Mouse (Mus musculus): ENCODE measurements around the gene Epha6. TPM values are rescaled to one million over a fixed set of nuclear protein-coding genes. Genes with fewer than 3 reads are reported as not detected.

The Epha6 gene
- total RNA-seq, 1 experiment = not detected

GRCm38 (mm10) chr16:60538233-60538632, 67.1 kb downstream of the Epha6 start:
- Histone ChIP-seq H3K4me1 (ENCODE audit: control insufficient read depth in 2 of 2, insufficient read depth in 2 of 2, low read length in 2 of 2, poor library complexity in 1 of 2) (no peaks in the 10 kb centered on the region), H3K4me3 (ENCODE audit: insufficient read depth in 1 of 2, low read depth in 1 of 2, low read length in 2 of 2, poor library complexity in 1 of 2, severe bottlenecking in 1 of 2) (no peak overlapping the region), H3K9me3 (ENCODE audit: control insufficient read depth, insufficient read depth, low read depth, low read length) (no peaks in the 10 kb centered on the region), H3K36me3 (ENCODE audit: control insufficient read depth, insufficient read depth, low read length, poor library complexity, severe bottlenecking) (no peaks in the 10 kb centered on the region), H3K9ac (ENCODE audit: insufficient read depth, low read depth, low read length, poor library complexity, severe bottlenecking) (no peak overlapping the region), H3K27ac (ENCODE audit: insufficient read depth, low read depth, low read length, poor library complexity, severe bottlenecking) (no peak overlapping the region)
- DNase-seq (ENCODE audit: low read depth, low spot score) = peak; percentile 7
- in situ Hi-C loops (cut with MboI; ENCODE audit: low sequenced_read_pairs in 2 of 2, unreplicated experiment in 2 of 2) = no loop called here
- TF ChIP-seq CHD2 (IDR thresholded peaks at IDR 0.05; ENCODE audit: low read depth, low read length) = no peak
- 0 out of 2 replicates have a peak, but pooled peaks have one; percentile 32 for TF ChIP-seq ZC3H11A (IDR thresholded peaks at IDR 0.05; ENCODE audit: borderline replicate concordance, low read depth, low read length)
- TF ChIP-seq MAFK (IDR thresholded peaks at IDR 0.05; ENCODE audit: insufficient read depth, low read depth, low read length) = no peak

- Histone ChIP-seq H3K9me3 (ENCODE audit: control insufficient read depth, insufficient read depth, low read depth, low read length) (no peaks in the 10 kb centered on the region), H3K9ac (ENCODE audit: insufficient read depth, low read depth, low read length, poor library complexity, severe bottlenecking) (no peak overlapping the region), H3K36me3 (ENCODE audit: control insufficient read depth, insufficient read depth, low read length, poor library complexity, severe bottlenecking) (no peaks in the 10 kb centered on the region), H3K4me3 (ENCODE audit: insufficient read depth in 1 of 2, low read depth in 1 of 2, low read length in 2 of 2, poor library complexity in 1 of 2, severe bottlenecking in 1 of 2) (no peak overlapping the region), H3K27ac (ENCODE audit: insufficient read depth, low read depth, low read length, poor library complexity, severe bottlenecking) (no peak overlapping the region), H3K4me1 (ENCODE audit: control insufficient read depth in 2 of 2, insufficient read depth in 2 of 2, low read length in 2 of 2, poor library complexity in 1 of 2) (no peaks in the 10 kb centered on the region)
- DNase-seq (ENCODE audit: low read depth, low spot score) = no peak
- TF ChIP-seq HCFC1 (IDR thresholded peaks at IDR 0.05; ENCODE audit: borderline replicate concordance, insufficient read depth, low read length) (no peak), MAFK (IDR thresholded peaks at IDR 0.05; ENCODE audit: insufficient read depth, low read depth, low read length) (no peak), CHD2 (IDR thresholded peaks at IDR 0.05; ENCODE audit: low read depth, low read length) (no peak), ZNF384 (IDR thresholded peaks at IDR 0.05; ENCODE audit: low read depth, low read length) (no peak), ZC3H11A (IDR thresholded peaks at IDR 0.05; ENCODE audit: borderline replicate concordance, low read depth, low read length) (no peak)
- in situ Hi-C loops (cut with MboI; ENCODE audit: low sequenced_read_pairs in 2 of 2, unreplicated experiment in 2 of 2) = no loop called here
Observed at GRCm38 (mm10) chr16:60509707-60510106, 95.6 kb downstream of the Epha6 start.

GRCm38 (mm10) chr16:60499567-60499966, 105.8 kb downstream of the Epha6 start:
- no peak for TF ChIP-seq ZNF384 (IDR thresholded peaks at IDR 0.05; ENCODE audit: low read depth, low read length)
- no peak for TF ChIP-seq MAFK (IDR thresholded peaks at IDR 0.05; ENCODE audit: insufficient read depth, low read depth, low read length)
- TF ChIP-seq ZC3H11A (IDR thresholded peaks at IDR 0.05; ENCODE audit: borderline replicate concordance, low read depth, low read length) = no peak
- no peak for TF ChIP-seq HCFC1 (IDR thresholded peaks at IDR 0.05; ENCODE audit: borderline replicate concordance, insufficient read depth, low read length)
- no peak for TF ChIP-seq CHD2 (IDR thresholded peaks at IDR 0.05; ENCODE audit: low read depth, low read length)
- Histone ChIP-seq H3K36me3 (ENCODE audit: control insufficient read depth, insufficient read depth, low read length, poor library complexity, severe bottlenecking) (no peaks in the 10 kb centered on the region), H3K4me3 (ENCODE audit: insufficient read depth in 1 of 2, low read depth in 1 of 2, low read length in 2 of 2, poor library complexity in 1 of 2, severe bottlenecking in 1 of 2) (no peak overlapping the region), H3K9me3 (ENCODE audit: control insufficient read depth, insufficient read depth, low read depth, low read length) (no peaks in the 10 kb centered on the region), H3K9ac (ENCODE audit: insufficient read depth, low read depth, low read length, poor library complexity, severe bottlenecking) (no peak overlapping the region), H3K4me1 (ENCODE audit: control insufficient read depth in 2 of 2, insufficient read depth in 2 of 2, low read length in 2 of 2, poor library complexity in 1 of 2) (no peaks in the 10 kb centered on the region), H3K27ac (ENCODE audit: insufficient read depth, low read depth, low read length, poor library complexity, severe bottlenecking) (no peak overlapping the region)
- DNase-seq (ENCODE audit: low read depth, low spot score) = no peak
- in situ Hi-C loops (cut with MboI; ENCODE audit: low sequenced_read_pairs in 2 of 2, unreplicated experiment in 2 of 2) = no loop called here

GRCm38 (mm10) chr16:60475776-60476175, 129.6 kb downstream of the Epha6 start:
- no peaks in the 10 kb centered on the region for H3K4me1 ChIP-seq (ENCODE audit: control insufficient read depth in 2 of 2, insufficient read depth in 2 of 2, low read length in 2 of 2, poor library complexity in 1 of 2)
- no peak for DNase-seq (ENCODE audit: low read depth, low spot score)
- H3K9ac ChIP-seq (ENCODE audit: insufficient read depth, low read depth, low read length, poor library complexity, severe bottlenecking) = no peak overlapping the region
- no peak for TF ChIP-seq MAFK (IDR thresholded peaks at IDR 0.05; ENCODE audit: insufficient read depth, low read depth, low read length)
- TF ChIP-seq ZNF384 (IDR thresholded peaks at IDR 0.05; ENCODE audit: low read depth, low read length) = no peak
- no peak for TF ChIP-seq HCFC1 (IDR thresholded peaks at IDR 0.05; ENCODE audit: borderline replicate concordance, insufficient read depth, low read length)
- TF ChIP-seq CHD2 (IDR thresholded peaks at IDR 0.05; ENCODE audit: low read depth, low read length) = no peak
- no peak for TF ChIP-seq ZC3H11A (IDR thresholded peaks at IDR 0.05; ENCODE audit: borderline replicate concordance, low read depth, low read length)
- no peak overlapping the region for H3K27ac ChIP-seq (ENCODE audit: insufficient read depth, low read depth, low read length, poor library complexity, severe bottlenecking)
- no peaks in the 10 kb centered on the region for H3K9me3 ChIP-seq (ENCODE audit: control insufficient read depth, insufficient read depth, low read depth, low read length)
- H3K4me3 ChIP-seq (ENCODE audit: insufficient read depth in 1 of 2, low read depth in 1 of 2, low read length in 2 of 2, poor library complexity in 1 of 2, severe bottlenecking in 1 of 2) = no peak overlapping the region
- in situ Hi-C loops (cut with MboI; ENCODE audit: low sequenced_read_pairs in 2 of 2, unreplicated experiment in 2 of 2) = no loop called here
- H3K36me3 ChIP-seq (ENCODE audit: control insufficient read depth, insufficient read depth, low read length, poor library complexity, severe bottlenecking) = no peaks in the 10 kb centered on the region

- H3K27ac ChIP-seq (ENCODE audit: insufficient read depth, low read depth, low read length, poor library complexity, severe bottlenecking) = no peak overlapping the region
- no peaks in the 10 kb centered on the region for H3K9me3 ChIP-seq (ENCODE audit: control insufficient read depth, insufficient read depth, low read depth, low read length)
- H3K4me1 ChIP-seq (ENCODE audit: control insufficient read depth in 2 of 2, insufficient read depth in 2 of 2, low read length in 2 of 2, poor library complexity in 1 of 2) = no peaks in the 10 kb centered on the region
- TF ChIP-seq HCFC1 (IDR thresholded peaks at IDR 0.05; ENCODE audit: borderline replicate concordance, insufficient read depth, low read length) (no peak), MAFK (IDR thresholded peaks at IDR 0.05; ENCODE audit: insufficient read depth, low read depth, low read length) (no peak), CHD2 (IDR thresholded peaks at IDR 0.05; ENCODE audit: low read depth, low read length) (no peak), ZC3H11A (IDR thresholded peaks at IDR 0.05; ENCODE audit: borderline replicate concordance, low read depth, low read length) (no peak), ZNF384 (IDR thresholded peaks at IDR 0.05; ENCODE audit: low read depth, low read length) (no peak)
- no peak overlapping the region for H3K4me3 ChIP-seq (ENCODE audit: insufficient read depth in 1 of 2, low read depth in 1 of 2, low read length in 2 of 2, poor library complexity in 1 of 2, severe bottlenecking in 1 of 2)
- DNase-seq (ENCODE audit: low read depth, low spot score) = no peak
- H3K36me3 ChIP-seq (ENCODE audit: control insufficient read depth, insufficient read depth, low read length, poor library complexity, severe bottlenecking) = no peaks in the 10 kb centered on the region
- H3K9ac ChIP-seq (ENCODE audit: insufficient read depth, low read depth, low read length, poor library complexity, severe bottlenecking) = no peak overlapping the region
- in situ Hi-C loops (cut with MboI; ENCODE audit: low sequenced_read_pairs in 2 of 2, unreplicated experiment in 2 of 2) = no loop called here
Observed at GRCm38 (mm10) chr16:60468200-60468785, 137.0 kb downstream of the Epha6 start.

Measured in ES-E14 (cell line).